Mouse (Mus musculus) c-Kit-positive CD71-negative TER-119-negative erythroid progenitor cells, embryonic 14.5 days (primary cell): Measurements from ENCODE around the gene Olfr1494.

Experiments used
- DNase-seq: peaks from one replicate; pipeline ENCODE4 v3.0.0-alpha.2; 2013; ENCODE audit warnings: low read depth

The Olfr1494 gene

GRCm38 (mm10) chr19:13739428-13739827, at the start of gene Olfr1494:
TSS of gene Olfr1494 (plus strand) at chr19:13739728.
- no peak for DNase-seq

DNA sequence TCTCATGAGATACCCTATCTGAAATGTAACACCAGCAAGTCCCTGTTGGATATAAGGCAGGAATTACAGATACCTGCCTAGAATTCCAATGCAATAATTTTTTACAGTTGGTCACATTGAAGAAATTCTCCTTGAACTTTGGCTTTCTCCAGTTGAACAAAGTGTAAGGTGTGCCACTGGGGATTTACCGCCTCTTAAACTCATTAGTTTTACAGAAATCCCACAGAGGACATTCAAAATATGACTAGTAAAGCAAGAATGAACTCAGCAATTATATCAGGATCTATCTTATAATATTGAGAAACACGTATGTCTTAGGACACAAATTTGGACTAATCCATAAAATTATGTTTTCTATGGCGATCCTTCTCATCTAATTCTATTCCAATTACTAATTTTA, 42.6 kb upstream of the Olfr1494 start, which contains the start of gene Olfr1491:
Gene Olfr1491 (plus strand): TSS at position 301 of the 400 bp plus-strand sequence.
- no peak for DNase-seq

DNA sequence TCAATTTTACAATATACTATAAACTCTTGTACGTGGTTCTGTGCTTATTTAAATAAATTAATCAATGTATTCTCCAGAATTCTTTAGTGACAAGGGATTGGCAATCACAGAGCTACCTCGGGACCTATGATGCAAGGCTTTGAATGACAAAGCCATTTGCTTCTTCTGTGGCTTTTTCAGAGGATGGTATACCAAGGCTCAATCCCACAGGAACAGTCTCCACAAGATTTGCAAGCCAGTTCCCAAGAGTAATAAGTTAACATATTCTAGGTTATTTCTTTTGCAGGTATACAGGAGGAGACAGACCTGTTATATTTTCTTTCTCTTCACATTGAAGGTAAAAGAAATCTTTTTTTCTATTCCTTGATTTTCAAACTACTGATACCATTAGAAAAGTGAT, 16.6 kb upstream of the Olfr1494 start, which contains the start of gene Olfr1493-ps1:
Gene Olfr1493-ps1 (plus strand): TSS at position 301 of the 400 bp plus-strand sequence.
- no peak for DNase-seq

DNA sequence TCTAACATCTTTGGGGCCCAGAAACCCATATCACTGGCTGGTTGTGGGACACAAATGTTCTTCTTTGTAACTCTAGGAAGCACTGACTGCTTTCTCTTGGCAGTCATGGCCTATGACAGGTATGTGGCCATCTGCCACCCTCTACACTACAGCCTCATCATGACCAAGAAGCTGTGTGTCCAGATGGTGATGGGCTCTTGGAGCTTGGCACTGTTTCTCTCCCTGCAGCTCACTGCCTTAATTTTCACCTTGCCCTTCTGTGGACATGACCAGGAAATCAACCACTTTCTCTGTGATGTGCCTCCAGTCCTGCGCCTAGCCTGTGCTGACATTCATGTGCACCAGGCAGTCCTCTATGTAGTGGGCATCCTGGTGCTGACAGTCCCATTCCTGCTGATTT, 9.8 kb downstream of the Olfr1494 start:
- no peak for DNase-seq

DNA sequence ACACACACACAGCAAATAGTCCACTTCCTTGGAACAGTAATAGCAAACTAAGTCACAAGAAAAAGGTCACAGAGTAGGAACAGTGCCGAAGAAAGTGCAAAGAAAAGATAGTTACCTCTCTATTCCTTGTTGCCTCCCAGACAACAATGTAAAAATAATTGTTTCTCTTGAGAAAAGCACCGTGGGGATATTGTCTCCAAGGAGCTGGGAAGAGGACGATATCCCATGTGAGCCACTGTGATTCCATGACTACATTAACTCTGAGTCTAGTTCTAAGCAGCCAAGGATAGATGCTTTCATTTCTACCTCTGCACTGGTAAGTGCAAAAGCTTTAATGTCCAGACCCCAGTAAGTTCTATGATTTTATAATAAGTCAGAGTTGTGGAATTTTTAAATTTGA, 24.8 kb downstream of the Olfr1494 start, which contains the start of gene Olfr1495:
Gene Olfr1495 (plus strand): TSS at position 301 of the 400 bp plus-strand sequence.
- no peak for DNase-seq

DNA sequence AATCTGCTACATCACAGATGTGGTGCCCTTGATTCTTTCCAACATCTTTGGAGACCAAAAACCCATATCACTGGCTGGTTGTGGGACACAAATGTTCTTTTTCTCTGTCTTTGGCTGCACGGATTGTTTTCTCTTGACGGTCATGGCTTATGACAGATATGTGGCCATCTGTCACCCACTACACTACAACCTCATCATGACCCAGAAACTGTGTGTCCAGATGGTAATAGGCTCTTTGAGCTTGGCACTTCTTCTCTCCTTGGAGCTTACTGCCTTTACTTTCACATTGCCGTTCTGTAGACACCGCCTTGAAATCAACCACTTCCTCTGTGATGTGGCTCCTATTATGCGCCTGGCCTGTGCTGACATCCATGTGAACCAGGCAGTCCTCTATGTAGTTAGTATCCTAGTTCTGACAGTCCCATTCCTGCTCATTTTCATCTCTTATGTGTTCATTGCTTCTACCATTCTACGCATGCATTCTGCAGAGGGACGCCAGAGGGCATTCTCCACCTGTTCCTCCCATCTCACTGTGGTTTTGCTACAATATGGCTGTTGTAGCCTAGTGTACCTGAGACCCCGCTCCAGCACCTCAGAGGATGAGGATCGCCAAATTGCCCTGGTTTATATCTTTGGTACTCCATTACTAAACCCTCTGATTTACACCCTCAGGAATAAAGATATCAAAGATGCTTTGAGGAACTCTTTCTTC, 29.2 kb downstream of the Olfr1494 start:
- DNase-seq = no peak

DNA sequence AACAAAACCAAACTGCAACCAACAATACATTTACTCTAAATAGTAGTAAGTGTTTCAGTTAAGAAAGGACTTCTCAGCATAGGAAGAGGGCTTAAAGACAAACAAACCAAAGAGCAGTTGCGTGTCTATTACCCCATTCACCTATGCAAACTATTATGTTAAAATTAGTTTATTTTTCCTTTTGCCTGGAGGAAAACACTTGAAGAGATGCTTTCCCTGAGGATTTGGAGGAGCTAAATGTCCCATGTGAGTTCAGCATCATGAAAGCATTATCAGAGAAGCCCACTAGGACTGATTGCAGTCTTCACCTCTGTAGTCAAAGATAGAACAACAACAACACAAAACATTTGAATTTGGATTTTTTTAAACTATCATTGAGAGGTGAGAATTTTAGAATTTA, 38.0 kb downstream of the Olfr1494 start, which contains the start of gene Olfr1496:
Gene Olfr1496 (plus strand): TSS at position 301 of the 400 bp plus-strand sequence.
- DNase-seq = no peak

- no peak for DNase-seq
Measured at GRCm38 (mm10) chr19:13798102-13798501, 58.6 kb downstream of the Olfr1494 start, which contains the start of gene Olfr1497. TSS of gene Olfr1497 (minus strand) at chr19:13798202.
